Mouse (Mus musculus) intestine, embryonic 16.5 days (tissue): ENCODE data around the gene Galnt18. TPM values are rescaled to one million over a fixed set of nuclear protein-coding genes. Genes with fewer than 3 reads are reported as not detected.

ENCODE experiments used
- microRNA-seq: library from miRNA; unstranded; fragments of <30 nt; microRNA quantifications from one replicate; pipeline ENCODE4, GENCODE M21; 2016
- polyA plus RNA-seq: library from polyadenylated mRNA; unstranded; fragments of >200 nt; fragmentation: Nextera tagmentation; extraction: Ambion mirVana; gene quantifications from 2 replicates; pipeline ENCODE4 v1.2.1, GENCODE M21; 2015

Gene Galnt18
- polyA plus RNA-seq, 1 experiment from 2014 or later = 17.6 TPM

Small RNA genes within 50 kb of the gene (microRNA-seq; reads per million reads assigned to microRNA genes)
- gene Gm25787 = not detected

Other genes starting within 250 kb of the Galnt18 start
- gene Usp47, start 243.5 kb upstream of the Galnt18 start, polyA plus RNA-seq = 48.7 and 50.8 TPM in 2 replicates